Mouse (Mus musculus) regulatory T cell (primary cell): ENCODE measurements around the gene Ror2.

Experiments
- in situ Hi-C: fragments of 300-600 bp; cut with MboI, MseI; formaldehyde crosslinking; loops from one replicate; pipeline ENCODE4 v1.15.1; 2025; ENCODE audit warnings: high pct_unique_total_duplicates

The Ror2 gene

GRCm38 (mm10) chr13:53075006-53075405 is 210.9 kb downstream of the Ror2 start:
- in situ Hi-C loops, result no loop called here

GRCm38 (mm10) chr13:53069076-53069690 is 216.7 kb downstream of the Ror2 start:
- in situ Hi-C loops, result no loop called here

- in situ Hi-C loops, result no loop called here
Measured at GRCm38 (mm10) chr13:53068461-53068860, 217.5 kb downstream of the Ror2 start.

GRCm38 (mm10) chr13:53067949-53068348 is 218.0 kb downstream of the Ror2 start:
- in situ Hi-C loops, result no loop called here

GRCm38 (mm10) chr13:53065122-53065521 is 220.8 kb downstream of the Ror2 start:
- in situ Hi-C loops, result no loop called here

GRCm38 (mm10) chr13:53064681-53065080 is 221.2 kb downstream of the Ror2 start:
- in situ Hi-C loops, result no loop called here
